Mouse (Mus musculus): ENCODE data around the gene Arhgap23. TPM values are rescaled to one million over a fixed set of nuclear protein-coding genes. Genes with fewer than 3 reads are reported as not detected.

Gene Arhgap23
- total and polyA plus RNA-seq, 3 experiments = 1.2 to 5.6 (median 4.2) TPM

DNA sequence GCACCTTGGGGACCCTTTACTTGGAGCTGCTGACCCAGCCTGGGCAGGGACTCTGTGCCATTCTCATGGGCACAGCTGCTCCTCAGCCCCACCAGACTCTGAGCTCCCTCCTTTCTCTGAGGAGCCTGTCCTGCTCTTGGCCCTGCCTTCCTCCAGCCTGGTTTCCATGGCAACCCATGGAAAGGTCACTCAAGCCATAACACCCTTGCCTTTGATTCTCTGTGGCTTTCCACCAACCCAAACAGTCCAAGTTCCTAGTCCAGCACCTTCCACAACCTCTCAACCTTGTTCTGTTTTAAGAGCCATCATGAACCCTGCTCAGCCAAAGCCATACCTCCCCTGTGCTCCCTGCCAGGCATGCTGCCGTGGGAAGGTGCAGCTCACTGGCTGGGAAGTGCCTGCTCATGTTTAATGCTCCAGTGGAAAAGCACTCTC lies 108.5 kb downstream of the Arhgap23 start:
- no peaks in the 10 kb centered on the region for H3K79me2 ChIP-seq (replicated peaks; ENCODE audit: control insufficient read depth, extremely low read depth, insufficient read depth, poor library complexity, severe bottlenecking)
- dilution Hi-C loops (cut with MboI; ENCODE audit: extremely low pct_ligation_motif_present, extremely low pct_unique_long_range_greater_than_20kb, low sequenced_read_pairs) (no loop called here), in situ Hi-C loops (cut with MboI; ENCODE audit: low pct_ligation_motif_present, low pct_unique_long_range_greater_than_20kb, low sequenced_read_pairs) (no loop called here)
- no peaks in the 10 kb centered on the region for H3K36me3 ChIP-seq (replicated peaks in 1 of 2; ENCODE audit: control insufficient read depth in 1 of 2, insufficient read depth in 1 of 2, low read length in 1 of 2)
- no peaks in the 10 kb centered on the region for H3K4me1 ChIP-seq (ENCODE audit: control insufficient read depth in 1 of 2, insufficient read depth in 2 of 2)
- no peak for TF ChIP-seq CHD2 (IDR thresholded peaks at IDR 0.05; ENCODE audit: low read length)
- TF ChIP-seq NRF1 (IDR thresholded peaks at IDR 0.05; ENCODE audit: low read depth, low read length) = no peak
- TF ChIP-seq TCF12 (IDR thresholded peaks at IDR 0.05; ENCODE audit: low read depth, low read length) = no peak
- TF ChIP-seq CHD1 (IDR thresholded peaks at IDR 0.05; ENCODE audit: low read depth, low read length) = no peak
- no peak for TF ChIP-seq KAT2A (IDR thresholded peaks at IDR 0.05; ENCODE audit: insufficient replicate concordance, low read length)
- no peak for TF ChIP-seq POLR2A (IDR thresholded peaks at IDR 0.05; ENCODE audit: low read depth, low read length)
- no peak for TF ChIP-seq E2F4 (IDR thresholded peaks at IDR 0.05; ENCODE audit: insufficient replicate concordance, low read depth, low read length)
- no peak for TF ChIP-seq ZMIZ1 (IDR thresholded peaks at IDR 0.05; ENCODE audit: low read depth, low read length)
- DNase-seq (ENCODE audit: extremely low read depth) = no peak
- H3K27me3 ChIP-seq (replicated peaks) = peaks cover 96% of the 10 kb centered on the region
- no peak overlapping the region for H3K4me2 ChIP-seq (ENCODE audit: insufficient read depth, low read depth, poor library complexity, severe bottlenecking)
- no peak overlapping the region for H3K27ac ChIP-seq (ENCODE audit: insufficient read depth, low read depth)
- no peak overlapping the region for H3K9ac ChIP-seq (ENCODE audit: insufficient read depth, low read depth)
- no peak overlapping the region for H3K4me3 ChIP-seq (replicated peaks in 1 of 3; ENCODE audit: low read depth in 2 of 3, low read length in 2 of 3, poor library complexity in 1 of 3)
- H3K9me3 ChIP-seq (replicated peaks; ENCODE audit: low read length) = no peaks in the 10 kb centered on the region

DNA sequence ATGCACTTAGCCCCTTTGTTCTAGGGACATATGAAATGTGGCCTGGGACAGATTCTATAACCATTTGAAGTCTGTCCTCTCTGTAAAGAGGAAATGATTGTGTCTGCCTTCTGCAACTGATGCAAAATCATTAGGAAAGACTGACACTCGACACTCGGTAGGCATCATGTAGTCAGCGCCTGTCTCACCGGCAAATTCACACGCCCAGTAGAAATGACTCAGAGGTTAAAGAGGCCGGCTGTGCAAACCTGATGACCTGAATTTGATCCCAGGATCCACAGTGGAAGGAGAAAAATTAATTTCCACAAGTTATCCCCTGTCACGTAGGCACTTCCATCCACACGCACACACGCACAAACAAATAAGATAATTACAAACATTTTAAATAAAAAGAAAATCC lies 109.0 kb downstream of the Arhgap23 start:
- peaks cover 96% of the 10 kb centered on the region for H3K27me3 ChIP-seq (replicated peaks)
- no peak for DNase-seq (ENCODE audit: extremely low read depth)

DNA sequence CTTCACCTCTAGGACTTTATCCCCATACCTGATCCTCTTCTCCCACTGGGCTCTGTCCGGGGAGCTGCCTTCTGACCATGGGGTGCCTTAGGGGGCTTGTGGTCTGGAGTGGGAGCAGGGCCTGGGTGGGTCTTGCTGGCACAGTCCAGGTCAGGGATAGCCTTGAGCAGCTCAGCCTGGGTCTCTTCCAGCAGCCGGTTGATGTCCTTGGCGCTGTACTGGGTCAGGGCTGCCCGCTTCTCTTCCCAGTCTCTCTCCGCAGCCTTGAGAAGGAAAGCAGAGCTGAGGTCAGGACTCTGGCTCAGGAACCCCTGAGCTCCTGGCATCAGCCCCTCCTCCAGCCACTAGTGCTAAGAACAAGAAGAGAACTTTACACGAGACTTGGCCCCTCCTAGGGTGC lies 110.0 kb downstream of the Arhgap23 start:
- Histone ChIP-seq H3K36me3 (replicated peaks in 1 of 2; ENCODE audit: control insufficient read depth in 1 of 2, insufficient read depth in 1 of 2, low read length in 1 of 2) (no peaks in the 10 kb centered on the region), H3K4me1 (ENCODE audit: control insufficient read depth in 1 of 2, insufficient read depth in 2 of 2) (no peaks in the 10 kb centered on the region), H3K9ac (ENCODE audit: insufficient read depth, low read depth) (no peak overlapping the region), H3K9me3 (replicated peaks; ENCODE audit: low read length) (no peaks in the 10 kb centered on the region), H3K4me3 (replicated peaks in 1 of 3; ENCODE audit: low read depth in 2 of 3, low read length in 2 of 3, poor library complexity in 1 of 3) (no peak overlapping the region), H3K27ac (ENCODE audit: insufficient read depth, low read depth) (no peak overlapping the region), H3K79me2 (replicated peaks; ENCODE audit: control insufficient read depth, extremely low read depth, insufficient read depth, poor library complexity, severe bottlenecking) (no peaks in the 10 kb centered on the region), H3K4me2 (ENCODE audit: insufficient read depth, low read depth, poor library complexity, severe bottlenecking) (no peak overlapping the region), H3K27me3 (replicated peaks) (peaks cover 96% of the 10 kb centered on the region)
- in situ Hi-C loops (cut with MboI; ENCODE audit: low pct_ligation_motif_present, low pct_unique_long_range_greater_than_20kb, low sequenced_read_pairs) = no loop called here
- TF ChIP-seq USF1 (IDR thresholded peaks at IDR 0.05; ENCODE audit: low read depth, low read length) (no peak), JUND (conservative IDR thresholded peaks at IDR 0.05; ENCODE audit: low read depth, low read length) (no peak), SIN3A (IDR thresholded peaks at IDR 0.05; ENCODE audit: low read length) (no peak)
- no peak for DNase-seq (ENCODE audit: extremely low read depth)
- dilution Hi-C loops (cut with MboI; ENCODE audit: extremely low pct_ligation_motif_present, extremely low pct_unique_long_range_greater_than_20kb, low sequenced_read_pairs) = no loop called here

More for the DNA sequence above, 109.0 kb downstream of the Arhgap23 start:
- TF ChIP-seq JUND (conservative IDR thresholded peaks at IDR 0.05; ENCODE audit: low read depth, low read length) (no peak), ZMIZ1 (IDR thresholded peaks at IDR 0.05; ENCODE audit: low read depth, low read length) (no peak), MAX (IDR thresholded peaks at IDR 0.05; ENCODE audit: low read length) (no peak), BHLHE40 (IDR thresholded peaks at IDR 0.05; ENCODE audit: low read depth, low read length) (no peak), GABPA (IDR thresholded peaks at IDR 0.05; ENCODE audit: insufficient replicate concordance, low read depth, low read length) (no peak), EP300 (IDR thresholded peaks at IDR 0.05; ENCODE audit: low read length) (no peak), JUN (IDR thresholded peaks at IDR 0.05; ENCODE audit: insufficient read depth, low read depth, low read length) (no peak), RAD21 (IDR thresholded peaks at IDR 0.05; ENCODE audit: low read depth, low read length) (no peak), UBTF (IDR thresholded peaks at IDR 0.05; ENCODE audit: low read depth, low read length) (no peak)
- no peak overlapping the region for H3K4me2 ChIP-seq (ENCODE audit: insufficient read depth, low read depth, poor library complexity, severe bottlenecking)
- no peak overlapping the region for H3K27ac ChIP-seq (ENCODE audit: insufficient read depth, low read depth)
- dilution Hi-C loops (cut with MboI; ENCODE audit: extremely low pct_ligation_motif_present, extremely low pct_unique_long_range_greater_than_20kb, low sequenced_read_pairs) (no loop called here), in situ Hi-C loops (cut with MboI; ENCODE audit: low pct_ligation_motif_present, low pct_unique_long_range_greater_than_20kb, low sequenced_read_pairs) (no loop called here)
- H3K79me2 ChIP-seq (replicated peaks; ENCODE audit: control insufficient read depth, extremely low read depth, insufficient read depth, poor library complexity, severe bottlenecking) = no peaks in the 10 kb centered on the region
- no peaks in the 10 kb centered on the region for H3K36me3 ChIP-seq (replicated peaks in 1 of 2; ENCODE audit: control insufficient read depth in 1 of 2, insufficient read depth in 1 of 2, low read length in 1 of 2)
- H3K4me1 ChIP-seq (ENCODE audit: control insufficient read depth in 1 of 2, insufficient read depth in 2 of 2) = no peaks in the 10 kb centered on the region
- H3K4me3 ChIP-seq (replicated peaks in 1 of 3; ENCODE audit: low read depth in 2 of 3, low read length in 2 of 3, poor library complexity in 1 of 3) = no peak overlapping the region
- H3K9ac ChIP-seq (ENCODE audit: insufficient read depth, low read depth) = no peak overlapping the region
- H3K9me3 ChIP-seq (replicated peaks; ENCODE audit: low read length) = no peaks in the 10 kb centered on the region
